Mouse (Mus musculus): ENCODE results near the gene Aldh9a1. TPM values are rescaled to one million over a fixed set of nuclear protein-coding genes. Genes with fewer than 3 reads are reported as not detected.

Gene Aldh9a1
- polyA plus RNA-seq, 1 experiment from 2014 or later: 26.5 TPM

- Histone ChIP-seq H3K36me3 (ENCODE audit: control insufficient read depth, insufficient read depth, low read length) (peaks cover 52% of the 10 kb centered on the region), H3K9me3 (ENCODE audit: control insufficient read depth, low read length) (no peaks in the 10 kb centered on the region), H3K27ac (replicated peaks in 1 of 2; ENCODE audit: control insufficient read depth in 1 of 2, insufficient read depth in 1 of 2, low read depth in 2 of 2, low read length in 2 of 2) (no peak overlapping the region), H3K4me1 (ENCODE audit: control insufficient read depth in 2 of 2, insufficient read depth in 2 of 2, low read length in 2 of 2) (peaks cover 3 to 7% of the 10 kb centered on the region in 2 experiments; a peak in 3 of 4 replicates), H3K9ac (ENCODE audit: low read length) (no peak overlapping the region), H3K27me3 (ENCODE audit: control insufficient read depth, insufficient read depth, low read length) (no peaks in the 10 kb centered on the region), H3K4me3 (ENCODE audit: control insufficient read depth in 1 of 2, insufficient read depth in 1 of 2, low read depth in 1 of 2, low read length in 2 of 2) (no peak overlapping the region), H3K4me2 (ENCODE audit: low read length) (no peak overlapping the region)
- ATAC-seq (ENCODE audit: insufficient number of reproducible peaks, insufficient read depth, low FRiP score, low read depth): no peak
These were observed 37.4 kb upstream of the Aldh9a1 start for GRCm38 (mm10) chr1:167312367-167312766.

GRCm38 (mm10) chr1:167313220-167313619, 36.6 kb upstream of the Aldh9a1 start:
- H3K9ac ChIP-seq (ENCODE audit: low read length): no peak overlapping the region
- H3K36me3 ChIP-seq (ENCODE audit: control insufficient read depth, insufficient read depth, low read length): peaks cover 60% of the 10 kb centered on the region
- H3K4me3 ChIP-seq (ENCODE audit: control insufficient read depth in 1 of 2, insufficient read depth in 1 of 2, low read depth in 1 of 2, low read length in 2 of 2): no peak overlapping the region
- H3K9me3 ChIP-seq (ENCODE audit: control insufficient read depth, low read length): no peaks in the 10 kb centered on the region
- H3K4me1 ChIP-seq (ENCODE audit: control insufficient read depth in 2 of 2, insufficient read depth in 2 of 2, low read length in 2 of 2): peaks cover 0 to 7% of the 10 kb centered on the region in 2 experiments; a peak in 2 of 4 replicates
- H3K4me2 ChIP-seq (ENCODE audit: low read length): no peak overlapping the region
- no peaks in the 10 kb centered on the region for H3K27me3 ChIP-seq (ENCODE audit: control insufficient read depth, insufficient read depth, low read length)
- no peak for ATAC-seq (ENCODE audit: insufficient number of reproducible peaks, insufficient read depth, low FRiP score, low read depth)
- 88% methylated on average over 4 of the region's 4 CpGs for WGBS
- no peak overlapping the region for H3K27ac ChIP-seq (replicated peaks in 1 of 2; ENCODE audit: control insufficient read depth in 1 of 2, insufficient read depth in 1 of 2, low read depth in 2 of 2, low read length in 2 of 2)

- H3K4me3 ChIP-seq (ENCODE audit: control insufficient read depth in 1 of 2, insufficient read depth in 1 of 2, low read depth in 1 of 2, low read length in 2 of 2): no peak overlapping the region
- H3K9ac ChIP-seq (ENCODE audit: low read length): no peak overlapping the region
- H3K9me3 ChIP-seq (ENCODE audit: control insufficient read depth, low read length): no peaks in the 10 kb centered on the region
- H3K4me1 ChIP-seq (ENCODE audit: control insufficient read depth in 2 of 2, insufficient read depth in 2 of 2, low read length in 2 of 2): no peaks in the 10 kb centered on the region
- no peak overlapping the region for H3K27ac ChIP-seq (replicated peaks in 1 of 2; ENCODE audit: control insufficient read depth in 1 of 2, insufficient read depth in 1 of 2, low read depth in 2 of 2, low read length in 2 of 2)
- 97% methylated on average over 6 of the region's 6 CpGs for WGBS
- H3K27me3 ChIP-seq (ENCODE audit: control insufficient read depth, insufficient read depth, low read length): no peaks in the 10 kb centered on the region
- ATAC-seq (ENCODE audit: insufficient number of reproducible peaks, insufficient read depth, low FRiP score, low read depth): no peak
- no peak overlapping the region for H3K4me2 ChIP-seq (ENCODE audit: low read length)
- peaks cover 82% of the 10 kb centered on the region for H3K36me3 ChIP-seq (ENCODE audit: control insufficient read depth, insufficient read depth, low read length)
These were observed 28.1 kb upstream of the Aldh9a1 start for GRCm38 (mm10) chr1:167321691-167322090.

GRCm38 (mm10) chr1:167328776-167329175, 21.0 kb upstream of the Aldh9a1 start:
- no peak overlapping the region for H3K4me3 ChIP-seq (ENCODE audit: control insufficient read depth in 1 of 2, insufficient read depth in 1 of 2, low read depth in 1 of 2, low read length in 2 of 2)
- no peak overlapping the region for H3K27ac ChIP-seq (replicated peaks in 1 of 2; ENCODE audit: control insufficient read depth in 1 of 2, insufficient read depth in 1 of 2, low read depth in 2 of 2, low read length in 2 of 2)
- ATAC-seq (ENCODE audit: insufficient number of reproducible peaks, insufficient read depth, low FRiP score, low read depth): no peak
- no peaks in the 10 kb centered on the region for H3K4me1 ChIP-seq (ENCODE audit: control insufficient read depth in 2 of 2, insufficient read depth in 2 of 2, low read length in 2 of 2)
- no peaks in the 10 kb centered on the region for H3K27me3 ChIP-seq (ENCODE audit: control insufficient read depth, insufficient read depth, low read length)
- WGBS: 88% methylated on average over 6 of the region's 6 CpGs
- H3K9ac ChIP-seq (ENCODE audit: low read length): no peak overlapping the region
- peaks cover 78% of the 10 kb centered on the region for H3K36me3 ChIP-seq (ENCODE audit: control insufficient read depth, insufficient read depth, low read length)
- no peak overlapping the region for H3K4me2 ChIP-seq (ENCODE audit: low read length)
- no peaks in the 10 kb centered on the region for H3K9me3 ChIP-seq (ENCODE audit: control insufficient read depth, low read length)

- Histone ChIP-seq H3K9me3 (ENCODE audit: control insufficient read depth, low read length) (no peaks in the 10 kb centered on the region), H3K4me1 (ENCODE audit: control insufficient read depth in 2 of 2, insufficient read depth in 2 of 2, low read length in 2 of 2) (no peaks in the 10 kb centered on the region), H3K4me2 (ENCODE audit: low read length) (no peak overlapping the region), H3K27me3 (ENCODE audit: control insufficient read depth, insufficient read depth, low read length) (no peaks in the 10 kb centered on the region), H3K9ac (ENCODE audit: low read length) (no peak overlapping the region), H3K4me3 (ENCODE audit: control insufficient read depth in 1 of 2, insufficient read depth in 1 of 2, low read depth in 1 of 2, low read length in 2 of 2) (no peak overlapping the region), H3K27ac (replicated peaks in 1 of 2; ENCODE audit: control insufficient read depth in 1 of 2, insufficient read depth in 1 of 2, low read depth in 2 of 2, low read length in 2 of 2) (no peak overlapping the region), H3K36me3 (ENCODE audit: control insufficient read depth, insufficient read depth, low read length) (peaks cover 67% of the 10 kb centered on the region)
- WGBS: 89% methylated on average over 8 of the region's 8 CpGs
- ATAC-seq (ENCODE audit: insufficient number of reproducible peaks, insufficient read depth, low FRiP score, low read depth): no peak
These were observed 18.7 kb upstream of the Aldh9a1 start for GRCm38 (mm10) chr1:167331106-167331505.

- H3K9ac ChIP-seq (ENCODE audit: low read length): no peak overlapping the region
These were observed 13.4 kb upstream of the Aldh9a1 start for GRCm38 (mm10) chr1:167336398-167336797.

GRCm38 (mm10) chr1:167337463-167338095, 12.2 kb upstream of the Aldh9a1 start:
- H3K9ac ChIP-seq (ENCODE audit: low read length): no peak overlapping the region
- ATAC-seq (ENCODE audit: insufficient number of reproducible peaks, insufficient read depth, low FRiP score, low read depth): no peak
- no peak overlapping the region for H3K4me3 ChIP-seq (ENCODE audit: control insufficient read depth in 1 of 2, insufficient read depth in 1 of 2, low read depth in 1 of 2, low read length in 2 of 2)
- peaks cover 7% of the 10 kb centered on the region for H3K36me3 ChIP-seq (ENCODE audit: control insufficient read depth, insufficient read depth, low read length)
- H3K4me1 ChIP-seq (ENCODE audit: control insufficient read depth in 2 of 2, insufficient read depth in 2 of 2, low read length in 2 of 2): no peaks in the 10 kb centered on the region
- 18% methylated on average over 12 of the region's 12 CpGs for WGBS
- H3K27ac ChIP-seq (replicated peaks in 1 of 2; ENCODE audit: control insufficient read depth in 1 of 2, insufficient read depth in 1 of 2, low read depth in 2 of 2, low read length in 2 of 2): no peak overlapping the region
- H3K9me3 ChIP-seq (ENCODE audit: control insufficient read depth, low read length): no peaks in the 10 kb centered on the region
- no peak overlapping the region for H3K4me2 ChIP-seq (ENCODE audit: low read length)
- H3K27me3 ChIP-seq (ENCODE audit: control insufficient read depth, insufficient read depth, low read length): no peaks in the 10 kb centered on the region; the same call in 1 of the 2 replicates

More at GRCm38 (mm10) chr1:167336398-167336797, 13.4 kb upstream of the Aldh9a1 start:
- Histone ChIP-seq H3K4me2 (ENCODE audit: low read length) (no peak overlapping the region), H3K9me3 (ENCODE audit: control insufficient read depth, low read length) (no peaks in the 10 kb centered on the region), H3K27ac (replicated peaks in 1 of 2; ENCODE audit: control insufficient read depth in 1 of 2, insufficient read depth in 1 of 2, low read depth in 2 of 2, low read length in 2 of 2) (no peak overlapping the region), H3K27me3 (ENCODE audit: control insufficient read depth, insufficient read depth, low read length) (no peaks in the 10 kb centered on the region; the same call in 1 of the 2 replicates), H3K4me1 (ENCODE audit: control insufficient read depth in 2 of 2, insufficient read depth in 2 of 2, low read length in 2 of 2) (no peaks in the 10 kb centered on the region), H3K4me3 (ENCODE audit: control insufficient read depth in 1 of 2, insufficient read depth in 1 of 2, low read depth in 1 of 2, low read length in 2 of 2) (no peak overlapping the region), H3K36me3 (ENCODE audit: control insufficient read depth, insufficient read depth, low read length) (peaks cover 19% of the 10 kb centered on the region)
- 62% methylated on average over 3 of the region's 3 CpGs for WGBS
- no peak for ATAC-seq (ENCODE audit: insufficient number of reproducible peaks, insufficient read depth, low FRiP score, low read depth)

Measured in heart, embryonic 14.5 days (tissue).